Mouse (Mus musculus): ENCODE measurements around the gene Esf1. TPM values are rescaled to one million over a fixed set of nuclear protein-coding genes. Genes with fewer than 3 reads are reported as not detected.

Esf1 gene
- polyA plus RNA-seq, 1 experiment = 1.6 TPM

GRCm38 (mm10) chr2:140077476-140077875, 92.9 kb downstream of the Esf1 start:
- DNase-seq = no peak
- WGBS = 27% methylated on average over 1 of the region's 1 CpGs
- TF ChIP-seq CTCF (IDR thresholded peaks at IDR 0.05; ENCODE audit: insufficient read depth, low read length) (no peak), POLR2A (IDR thresholded peaks at IDR 0.05; ENCODE audit: borderline replicate concordance, extremely low read depth, low read depth, low read length) (no peak)
- Histone ChIP-seq H3K4me1 (ENCODE audit: control insufficient read depth, insufficient read depth, low read length) (no peaks in the 10 kb centered on the region), H3K4me3 (replicated peaks; ENCODE audit: extremely low read depth, low read depth, low read length) (no peak overlapping the region)

GRCm38 (mm10) chr2:140075150-140075549, 95.2 kb downstream of the Esf1 start:
- Histone ChIP-seq H3K4me3 (replicated peaks; ENCODE audit: extremely low read depth, low read depth, low read length) (no peak overlapping the region), H3K4me1 (ENCODE audit: control insufficient read depth, insufficient read depth, low read length) (no peaks in the 10 kb centered on the region)
- DNase-seq = no peak
- TF ChIP-seq POLR2A (IDR thresholded peaks at IDR 0.05; ENCODE audit: borderline replicate concordance, extremely low read depth, low read depth, low read length) (no peak), CTCF (IDR thresholded peaks at IDR 0.05; ENCODE audit: insufficient read depth, low read length) (no peak)
- 53% methylated on average over 3 of the region's 3 CpGs for WGBS

Other genes with a start within 250 kb of the Esf1 start
- 2.5 and 3.3 TPM in 2 replicates for gene Tasp1, start 103.8 kb downstream of the Esf1 start, polyA plus RNA-seq (2012; rRNA removed)
- gene Gm17374, start 18.5 kb downstream of the Esf1 start, polyA plus RNA-seq (2012; rRNA removed) = not detected in 2 replicates
- 2.9 and 3.2 TPM in 2 replicates for gene Ndufaf5, start 85 bp upstream of the Esf1 start, polyA plus RNA-seq (2012; rRNA removed)
- not detected in 2 replicates for gene Sel1l2, start 219.1 kb upstream of the Esf1 start, polyA plus RNA-seq (2012; rRNA removed)
- 2.6 and 5.2 TPM in 2 replicates for gene Macrod2, start 224.7 kb upstream of the Esf1 start, polyA plus RNA-seq (2012; rRNA removed)